ENCODE assay signal across 8 mouse cellular contexts in genomic region chr15:78530141-78530540, GRCm38 (mm10). TPM values are rescaled to one million over a fixed set of nuclear protein-coding genes. Genes with fewer than 3 reads are reported as not detected.
DNase-seq lines count a peak whose midpoint lies in the region; ATAC-seq and TF ChIP-seq lines count a peak whose summit lies in the region.

No protein-coding gene starts in this region.

- TF ChIP-seq CTCF in thymus, adult 2 months (IDR thresholded peaks at IDR 0.05; ENCODE audit: borderline replicate concordance, control insufficient read depth, extremely low read depth, insufficient read depth, low read length, poor library complexity): no peak

- H3K4me1 ChIP-seq in kidney, embryonic 14.5 days (ENCODE audit: control insufficient read depth, insufficient read depth, low read length): peaks cover 25% of the 10 kb centered on the region
- H3K4me1 ChIP-seq in embryonic facial prominence, embryonic 12.5 days: peaks cover 35% of the 10 kb centered on the region
- peaks cover 8% of the 10 kb centered on the region for H3K4me1 ChIP-seq in forebrain, embryonic 14.5 days (ENCODE audit: control insufficient read depth, insufficient read depth, low read length)
- H3K4me1 ChIP-seq in midbrain, embryonic 11.5 days (ENCODE audit: control insufficient read depth, insufficient read depth, low read length): peaks cover 19% of the 10 kb centered on the region
- H3K4me1 ChIP-seq in thymus, adult 2 months (replicated peaks; ENCODE audit: control insufficient read depth, insufficient read depth, low read length): peaks cover 21% of the 10 kb centered on the region

- no peak for ATAC-seq in kidney, embryonic 14.5 days (ENCODE audit: low FRiP score, low TSS enrichment)
- ATAC-seq in embryonic facial prominence, embryonic 12.5 days (ENCODE audit: insufficient number of reproducible peaks, insufficient read depth, low FRiP score, low TSS enrichment): no peak
- ATAC-seq in forebrain, embryonic 14.5 days: no peak
- ATAC-seq in midbrain, embryonic 11.5 days (ENCODE audit: low FRiP score): no peak

- no peak for DNase-seq in kidney, postnatal 25 days
- DNase-seq in forebrain, embryonic 14.5 days (ENCODE audit: low spot score): no peak
- DNase-seq in midbrain, embryonic 11.5 days (ENCODE audit: low spot score, missing footprints): no peak
- no peak for DNase-seq in urinary bladder, postnatal 4 days (ENCODE audit: low spot score in 2 of 2)
- DNase-seq in thymus, adult 2 months: no peak
- DNase-seq in thymus, postnatal 4 days: no peak

- H3K27ac ChIP-seq in kidney, embryonic 14.5 days (ENCODE audit: low read depth, low read length): no peak overlapping the region; the same call in 1 of the 2 replicates
- H3K27ac ChIP-seq in embryonic facial prominence, embryonic 12.5 days: peak overlapping the region; percentile 86
- H3K27ac ChIP-seq in forebrain, embryonic 14.5 days (ENCODE audit: low read depth, low read length): peak overlapping the region; percentile 23; the same call in 1 of the 2 replicates
- H3K27ac ChIP-seq in midbrain, embryonic 11.5 days (ENCODE audit: low read depth, low read length): no peak overlapping the region
- H3K27ac ChIP-seq in thymus, adult 2 months (ENCODE audit: control insufficient read depth, insufficient read depth, low read length): no peak overlapping the region

- H3K9me3 ChIP-seq in kidney, embryonic 14.5 days (ENCODE audit: control insufficient read depth, low read length): no peaks in the 10 kb centered on the region
- H3K9me3 ChIP-seq in embryonic facial prominence, embryonic 12.5 days: no peaks in the 10 kb centered on the region
- H3K9me3 ChIP-seq in forebrain, embryonic 14.5 days (replicated peaks; ENCODE audit: control insufficient read depth, low read length): no peaks in the 10 kb centered on the region
- no peaks in the 10 kb centered on the region for H3K9me3 ChIP-seq in midbrain, embryonic 11.5 days (ENCODE audit: control insufficient read depth, low read length)

- H3K4me2 ChIP-seq in kidney, embryonic 14.5 days (replicated peaks; ENCODE audit: low read depth, low read length): peak overlapping the region; percentile 51
- peak overlapping the region; percentile 63 for H3K4me2 ChIP-seq in embryonic facial prominence, embryonic 12.5 days (replicated peaks)
- H3K4me2 ChIP-seq in forebrain, embryonic 14.5 days (ENCODE audit: low read length): peak overlapping the region; percentile 54
- H3K4me2 ChIP-seq in midbrain, embryonic 11.5 days: peak overlapping the region; percentile 46; the same call in 1 of the 2 replicates

- peak overlapping the region; percentile 56; the same call in 1 of the 2 replicates for H3K9ac ChIP-seq in kidney, embryonic 14.5 days (ENCODE audit: low read depth, low read length)
- peak overlapping the region; percentile 64; the same call in 1 of the 2 replicates for H3K9ac ChIP-seq in embryonic facial prominence, embryonic 12.5 days
- no peak overlapping the region; the same call in 1 of the 2 replicates for H3K9ac ChIP-seq in forebrain, embryonic 14.5 days (ENCODE audit: low read length)
- peak overlapping the region; percentile 64 for H3K9ac ChIP-seq in midbrain, embryonic 11.5 days (ENCODE audit: low read length)

- no peaks in the 10 kb centered on the region for H3K27me3 ChIP-seq in kidney, embryonic 14.5 days (ENCODE audit: control insufficient read depth, insufficient read depth, low read length)
- 0 out of 2 replicates have a peak, but pooled peaks cover 3% of the 10 kb centered on the region for H3K27me3 ChIP-seq in embryonic facial prominence, embryonic 12.5 days
- H3K27me3 ChIP-seq in forebrain, embryonic 14.5 days (replicated peaks; ENCODE audit: control insufficient read depth, insufficient read depth, low read length): no peaks in the 10 kb centered on the region
- peaks cover 11% of the 10 kb centered on the region; the same call in 1 of the 2 replicates for H3K27me3 ChIP-seq in midbrain, embryonic 11.5 days (ENCODE audit: control insufficient read depth, insufficient read depth, low read length)
- no peaks in the 10 kb centered on the region for H3K27me3 ChIP-seq in thymus, adult 2 months (ENCODE audit: control insufficient read depth, insufficient read depth, low read length)

- no peak for TF ChIP-seq POLR2A in thymus, adult 2 months (IDR thresholded peaks at IDR 0.05; ENCODE audit: control insufficient read depth, extremely low read depth, insufficient read depth, low read length, poor library complexity)

- H3K4me3 ChIP-seq in kidney, embryonic 14.5 days (ENCODE audit: low read length): peak overlapping the region; percentile 37; the same call in 1 of the 2 replicates
- no peak overlapping the region for H3K4me3 ChIP-seq in embryonic facial prominence, embryonic 12.5 days
- no peak overlapping the region for H3K4me3 ChIP-seq in forebrain, embryonic 14.5 days (ENCODE audit: low read depth, low read length)
- H3K4me3 ChIP-seq in midbrain, embryonic 11.5 days (ENCODE audit: low read depth, low read length): no peak overlapping the region
- H3K4me3 ChIP-seq in thymus, adult 2 months (ENCODE audit: control insufficient read depth, insufficient read depth, low read length): no peak overlapping the region

- WGBS in kidney, embryonic 14.5 days: 78% methylated on average over 3 of the region's 3 CpGs
- WGBS in embryonic facial prominence, embryonic 12.5 days: 68% methylated on average over 3 of the region's 3 CpGs
- WGBS in forebrain, embryonic 14.5 days: 73% methylated on average over 3 of the region's 3 CpGs
- 79% methylated on average over 3 of the region's 3 CpGs for WGBS in midbrain, embryonic 11.5 days
- WGBS in thymus, adult 2 months: 96% methylated on average over 3 of the region's 3 CpGs

- no peaks in the 10 kb centered on the region for H3K36me3 ChIP-seq in kidney, embryonic 14.5 days (ENCODE audit: control insufficient read depth, insufficient read depth, low read length)
- H3K36me3 ChIP-seq in embryonic facial prominence, embryonic 12.5 days: no peaks in the 10 kb centered on the region
- H3K36me3 ChIP-seq in forebrain, embryonic 14.5 days (ENCODE audit: control insufficient read depth, insufficient read depth, low read length): no peaks in the 10 kb centered on the region
- H3K36me3 ChIP-seq in midbrain, embryonic 11.5 days (ENCODE audit: control insufficient read depth, insufficient read depth, low read length): no peaks in the 10 kb centered on the region
- no peaks in the 10 kb centered on the region for H3K36me3 ChIP-seq in thymus, adult 2 months (ENCODE audit: control insufficient read depth, insufficient read depth, low read length)

RNA-seq across cellular contexts. Expression of gene C1qtnf6, which starts 1.1 kb away (rescaled TPM):
- 26.0 and 31.9 TPM in 2 replicates for polyA plus RNA-seq in kidney, embryonic 14.5 days (2014; fragmentation: Nextera tagmentation; extraction: Ambion mirVana)
- 21.0 and 22.9 TPM in 2 replicates for polyA plus RNA-seq in embryonic facial prominence, embryonic 12.5 days (2016; fragmentation: Nextera tagmentation; extraction: Ambion mirVana)
- polyA plus RNA-seq in forebrain, embryonic 14.5 days (2014; fragmentation: Nextera tagmentation; extraction: Ambion mirVana): 7.8 and 8.6 TPM in 2 replicates
- polyA plus RNA-seq in midbrain, embryonic 11.5 days (2014; fragmentation: Nextera tagmentation; extraction: Ambion mirVana): 10.5 and 12.1 TPM in 2 replicates
- polyA plus RNA-seq in thymus, adult 2 months (2012; rRNA removed): 12.5 and 13.5 TPM in 2 replicates

RNA-seq across cellular contexts. Expression of gene Sstr3, which starts 14.3 kb away (rescaled TPM):
- 0.21 and 0.23 TPM in 2 replicates for polyA plus RNA-seq in kidney, embryonic 14.5 days (2014; fragmentation: Nextera tagmentation; extraction: Ambion mirVana)
- polyA plus RNA-seq in embryonic facial prominence, embryonic 12.5 days (2016; fragmentation: Nextera tagmentation; extraction: Ambion mirVana): not detected in 2 replicates
- polyA plus RNA-seq in forebrain, embryonic 14.5 days (2014; fragmentation: Nextera tagmentation; extraction: Ambion mirVana): 0.64 and 0.91 TPM in 2 replicates
- polyA plus RNA-seq in midbrain, embryonic 11.5 days (2014; fragmentation: Nextera tagmentation; extraction: Ambion mirVana): not detected in 2 replicates
- polyA plus RNA-seq in thymus, adult 2 months (2012; rRNA removed): 1.6 and 2.2 TPM in 2 replicates

RNA-seq across cellular contexts. Expression of gene Il2rb, which starts 35.1 kb away (rescaled TPM):
- 0.07 and 0.60 TPM in 2 replicates for polyA plus RNA-seq in kidney, embryonic 14.5 days (2014; fragmentation: Nextera tagmentation; extraction: Ambion mirVana)
- 0.06 and 0.09 TPM in 2 replicates for polyA plus RNA-seq in embryonic facial prominence, embryonic 12.5 days (2016; fragmentation: Nextera tagmentation; extraction: Ambion mirVana)
- polyA plus RNA-seq in forebrain, embryonic 14.5 days (2014; fragmentation: Nextera tagmentation; extraction: Ambion mirVana): 0.05 TPM in 1 of 2 replicates, not detected in the other
- polyA plus RNA-seq in midbrain, embryonic 11.5 days (2014; fragmentation: Nextera tagmentation; extraction: Ambion mirVana): not detected in 2 replicates
- polyA plus RNA-seq in thymus, adult 2 months (2012; rRNA removed): 49.7 and 53.7 TPM in 2 replicates

RNA-seq across cellular contexts. Expression of gene Rac2, which starts 42.4 kb away (rescaled TPM):
- 6.1 and 7.6 TPM in 2 replicates for polyA plus RNA-seq in kidney, embryonic 14.5 days (2014; fragmentation: Nextera tagmentation; extraction: Ambion mirVana)
- polyA plus RNA-seq in embryonic facial prominence, embryonic 12.5 days (2016; fragmentation: Nextera tagmentation; extraction: Ambion mirVana): 7.6 TPM in 2 replicates
- 3.5 and 5.9 TPM in 2 replicates for polyA plus RNA-seq in forebrain, embryonic 14.5 days (2014; fragmentation: Nextera tagmentation; extraction: Ambion mirVana)
- polyA plus RNA-seq in midbrain, embryonic 11.5 days (2014; fragmentation: Nextera tagmentation; extraction: Ambion mirVana): 4.3 and 8.5 TPM in 2 replicates
- polyA plus RNA-seq in thymus, adult 2 months (2012; rRNA removed): 1,833 and 1,914 TPM in 2 replicates

Comparison
In these comparisons a context has a peak if more than half of its experiments do, and no peak if none do; other contexts are left out.
1. H3K27ac ChIP-seq: peak in embryonic facial prominence, embryonic 12.5 days (single experiment) and forebrain, embryonic 14.5 days (single experiment); none in kidney, embryonic 14.5 days (single experiment), midbrain, embryonic 11.5 days (single experiment) and thymus, adult 2 months (single experiment).
2. RNA of gene Il2rb, which starts 35.1 kb away (polyA plus RNA-seq): 49.7 to 53.7 TPM in thymus, adult 2 months; 0.07 to 0.60 TPM in kidney, embryonic 14.5 days, 0.06 to 0.09 TPM in embryonic facial prominence, embryonic 12.5 days, 0.05 TPM in forebrain, embryonic 14.5 days and not detected in midbrain, embryonic 11.5 days; every median in the first group is over 10 times any median in the second.
3. Peak in every context shown above with its lines, with median percentiles within 50 percentile points of each other: H3K4me2 ChIP-seq.